Mouse (Mus musculus) MN1 (cell line): ENCODE measurements around the gene Cyp4a12a.
"Not testable (repeated sequence)": the region's sequence is repeated elsewhere in the genome, so short reads cannot be mapped to it uniquely, and the experiment has no call there.

ENCODE experiments used
- DNase-seq: peaks from one replicate; pipeline ENCODE4 v3.0.0-alpha.2; 2016; ENCODE audit warnings: low spot score

Gene Cyp4a12a

GRCm38 (mm10) chr4:115298746-115299145, at the start of gene Cyp4a12a:
Gene Cyp4a12a, plus strand, starts transcription at chr4:115299046.
- DNase-seq: not testable (repeated sequence)

GRCm38 (mm10) chr4:115264687-115265569, 33.9 kb upstream of the Cyp4a12a start:
- DNase-seq: not testable (repeated sequence)

GRCm38 (mm10) chr4:115278215-115278982, 20.4 kb upstream of the Cyp4a12a start:
- not testable (repeated sequence) for DNase-seq

DNA sequence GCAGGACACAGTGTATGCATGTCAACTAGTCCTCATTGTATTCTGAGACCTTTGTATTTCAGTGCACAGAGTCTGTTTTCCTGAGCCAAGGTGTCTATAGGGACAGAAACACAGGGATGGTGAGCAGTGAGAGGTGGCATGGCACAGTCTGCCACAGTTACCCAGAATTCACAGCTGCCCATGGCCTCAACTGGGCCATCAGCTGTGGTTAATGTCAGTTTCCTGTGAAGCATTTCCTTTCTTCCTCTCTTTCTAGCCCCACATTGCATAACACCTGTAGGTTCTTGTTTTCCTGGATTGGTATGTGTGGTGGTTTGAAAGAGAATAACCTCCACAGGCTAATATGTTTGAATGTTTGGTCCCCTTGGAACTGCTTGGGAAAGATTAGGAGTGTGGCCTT, 18.5 kb upstream of the Cyp4a12a start:
- no peak for DNase-seq

DNA sequence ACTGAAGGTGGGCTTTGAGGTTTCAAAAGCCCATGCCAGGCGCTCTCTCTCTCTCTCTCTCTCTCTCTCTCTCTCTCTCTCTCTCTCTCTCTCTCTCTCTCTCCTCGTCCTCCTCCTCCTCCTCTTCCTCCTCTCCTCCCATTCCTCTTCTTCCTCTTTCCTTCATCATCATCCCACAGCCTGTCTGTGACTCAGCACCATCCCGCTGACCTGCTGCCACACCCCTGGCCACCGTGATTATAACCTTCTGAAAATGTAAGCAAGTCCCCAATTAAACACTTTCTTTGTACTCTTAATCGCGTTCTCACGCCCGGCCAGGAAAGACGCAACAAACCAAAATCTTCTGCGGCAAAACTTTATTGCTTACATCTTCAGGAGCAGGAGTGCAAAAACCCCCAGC, 18.1 kb upstream of the Cyp4a12a start:
- not testable (repeated sequence) for DNase-seq

GRCm38 (mm10) chr4:115281231-115281767, 17.5 kb upstream of the Cyp4a12a start:
- DNase-seq: not testable (repeated sequence)

GRCm38 (mm10) chr4:115325722-115326121, 26.9 kb downstream of the Cyp4a12a start:
- not testable (repeated sequence) for DNase-seq

GRCm38 (mm10) chr4:115365624-115366023, 66.8 kb downstream of the Cyp4a12a start:
- DNase-seq: not testable (repeated sequence)

DNA sequence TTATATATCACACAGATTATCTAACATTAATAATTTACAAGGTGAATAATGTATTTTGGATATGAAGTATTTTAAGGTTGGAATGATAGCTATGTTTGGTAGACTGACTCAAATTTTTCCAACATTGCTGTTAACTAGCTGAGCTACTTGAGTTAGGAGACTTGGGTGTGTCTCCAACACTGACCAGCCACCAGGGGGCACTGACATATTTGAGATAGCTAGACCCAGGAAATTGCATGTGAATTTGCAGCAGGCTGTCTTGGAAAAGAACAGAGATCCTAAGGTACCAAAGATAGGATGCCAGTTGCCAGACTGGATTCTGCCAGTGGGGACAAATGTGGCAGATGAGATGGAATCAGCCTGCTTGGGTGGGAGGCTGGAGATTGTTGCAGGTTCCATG, 69.2 kb downstream of the Cyp4a12a start:
- not testable (repeated sequence) for DNase-seq
